Mouse (Mus musculus): ENCODE data around the gene Nup214. TPM values are rescaled to one million over a fixed set of nuclear protein-coding genes. Genes with fewer than 3 reads are reported as not detected.

The Nup214 gene
- total and polyA plus RNA-seq, 3 experiments, result 13.9 to 106 (median 50.9) TPM

- dilution Hi-C loops (cut with MboI; ENCODE audit: extremely low pct_ligation_motif_present, extremely low pct_unique_long_range_greater_than_20kb, low sequenced_read_pairs), result no loop called here
These were observed 11.6 kb upstream of the Nup214 start for GRCm38 (mm10) chr2:31962501-31963224.

GRCm38 (mm10) chr2:31963491-31963890 is 10.7 kb upstream of the Nup214 start:
- Histone ChIP-seq H3K79me2 (replicated peaks; ENCODE audit: control insufficient read depth, extremely low read depth, insufficient read depth, poor library complexity, severe bottlenecking) (no peaks in the 10 kb centered on the region), H3K4me3 (replicated peaks in 1 of 3; ENCODE audit: low read depth in 2 of 3, low read length in 2 of 3, poor library complexity in 1 of 3) (no peak overlapping the region), H3K9ac (ENCODE audit: insufficient read depth, low read depth) (no peak overlapping the region), H3K9me3 (replicated peaks; ENCODE audit: low read length) (no peaks in the 10 kb centered on the region), H3K27me3 (replicated peaks) (peaks cover 87% of the 10 kb centered on the region), H3K27ac (ENCODE audit: insufficient read depth, low read depth) (no peak overlapping the region), H3K4me2 (ENCODE audit: insufficient read depth, low read depth, poor library complexity, severe bottlenecking) (no peak overlapping the region), H3K36me3 (replicated peaks in 1 of 2; ENCODE audit: control insufficient read depth in 1 of 2, insufficient read depth in 1 of 2, low read length in 1 of 2) (no peaks in the 10 kb centered on the region), H3K4me1 (ENCODE audit: control insufficient read depth in 1 of 2, insufficient read depth in 2 of 2) (peaks cover 4 to 6% of the 10 kb centered on the region in 2 experiments; a peak in 1 of 4 replicates)
- DNase-seq (ENCODE audit: extremely low read depth), result no peak
- dilution Hi-C loops (cut with MboI; ENCODE audit: extremely low pct_ligation_motif_present, extremely low pct_unique_long_range_greater_than_20kb, low sequenced_read_pairs) (no loop called here), in situ Hi-C loops (cut with MboI; ENCODE audit: low pct_ligation_motif_present, low pct_unique_long_range_greater_than_20kb, low sequenced_read_pairs) (loop anchor here (10.0 kb wide), 1 partner anchor 171 kb away; no protein-coding TSS in a partner anchor)
- no peak for TF ChIP-seq GABPA (IDR thresholded peaks at IDR 0.05; ENCODE audit: insufficient replicate concordance, low read depth, low read length)
- TF ChIP-seq ZMIZ1 (IDR thresholded peaks at IDR 0.05; ENCODE audit: low read depth, low read length), result no peak
- TF ChIP-seq PAX5 (IDR thresholded peaks at IDR 0.05; ENCODE audit: low read length), result no peak
- TF ChIP-seq MAZ (IDR thresholded peaks at IDR 0.05; ENCODE audit: low read depth, low read length), result no peak

More at GRCm38 (mm10) chr2:31962501-31963224, 11.6 kb upstream of the Nup214 start:
- Histone ChIP-seq H3K27me3 (replicated peaks) (peaks cover 87% of the 10 kb centered on the region), H3K79me2 (replicated peaks; ENCODE audit: control insufficient read depth, extremely low read depth, insufficient read depth, poor library complexity, severe bottlenecking) (no peaks in the 10 kb centered on the region), H3K9me3 (replicated peaks; ENCODE audit: low read length) (no peaks in the 10 kb centered on the region), H3K4me3 (replicated peaks in 1 of 3; ENCODE audit: low read depth in 2 of 3, low read length in 2 of 3, poor library complexity in 1 of 3) (no peak overlapping the region), H3K9ac (ENCODE audit: insufficient read depth, low read depth) (no peak overlapping the region), H3K4me2 (ENCODE audit: insufficient read depth, low read depth, poor library complexity, severe bottlenecking) (no peak overlapping the region), H3K36me3 (replicated peaks in 1 of 2; ENCODE audit: control insufficient read depth in 1 of 2, insufficient read depth in 1 of 2, low read length in 1 of 2) (no peaks in the 10 kb centered on the region), H3K4me1 (ENCODE audit: control insufficient read depth in 1 of 2, insufficient read depth in 2 of 2) (peaks cover 4 to 6% of the 10 kb centered on the region in 2 experiments; a peak in 1 of 4 replicates), H3K27ac (ENCODE audit: insufficient read depth, low read depth) (no peak overlapping the region)
- in situ Hi-C loops (cut with MboI; ENCODE audit: low pct_ligation_motif_present, low pct_unique_long_range_greater_than_20kb, low sequenced_read_pairs), result loop anchor here (10.0 kb wide), 1 partner anchor 172 kb away; no protein-coding TSS in a partner anchor
- no peak for DNase-seq (ENCODE audit: extremely low read depth)
- TF ChIP-seq CTCF (conservative IDR thresholded peaks at IDR 0.05 in 1 of 2, IDR thresholded peaks at IDR 0.05 in 1 of 2; ENCODE audit: low read depth in 2 of 2, low read length in 2 of 2) (0 out of 4 replicates have a peak, but pooled peaks of 1 of the 2 experiments have one; percentile 2), ELF1 (IDR thresholded peaks at IDR 0.05; ENCODE audit: low read depth, low read length) (no peak), MEF2A (IDR thresholded peaks at IDR 0.05; ENCODE audit: borderline replicate concordance, low read depth, low read length) (no peak), PAX5 (IDR thresholded peaks at IDR 0.05; ENCODE audit: low read length) (no peak), ZKSCAN1 (IDR thresholded peaks at IDR 0.05; ENCODE audit: borderline replicate concordance, low read depth, low read length) (no peak)

- peaks cover 87% of the 10 kb centered on the region for H3K27me3 ChIP-seq (replicated peaks)
- in situ Hi-C loops (cut with MboI; ENCODE audit: low pct_ligation_motif_present, low pct_unique_long_range_greater_than_20kb, low sequenced_read_pairs), result loop anchor here (10.0 kb wide), 1 partner anchor 171 kb away; no protein-coding TSS in a partner anchor
- H3K79me2 ChIP-seq (replicated peaks; ENCODE audit: control insufficient read depth, extremely low read depth, insufficient read depth, poor library complexity, severe bottlenecking), result no peaks in the 10 kb centered on the region
- H3K36me3 ChIP-seq (replicated peaks in 1 of 2; ENCODE audit: control insufficient read depth in 1 of 2, insufficient read depth in 1 of 2, low read length in 1 of 2), result no peaks in the 10 kb centered on the region
- no peak overlapping the region for H3K27ac ChIP-seq (ENCODE audit: insufficient read depth, low read depth)
- TF ChIP-seq IRF4 (IDR thresholded peaks at IDR 0.05; ENCODE audit: low read depth, low read length) (no peak), TBP (conservative IDR thresholded peaks at IDR 0.05; ENCODE audit: low read depth, low read length) (no peak), CHD2 (IDR thresholded peaks at IDR 0.05; ENCODE audit: low read length) (no peak), SMC3 (IDR thresholded peaks at IDR 0.05; ENCODE audit: low read depth, low read length) (no peak), POLR2AphosphoS2 (IDR thresholded peaks at IDR 0.05; ENCODE audit: low read depth, low read length) (no peak)
- H3K4me1 ChIP-seq (ENCODE audit: control insufficient read depth in 1 of 2, insufficient read depth in 2 of 2), result peaks cover 4 to 6% of the 10 kb centered on the region in 2 experiments; a peak in 1 of 4 replicates
- no peak overlapping the region for H3K4me3 ChIP-seq (replicated peaks in 1 of 3; ENCODE audit: low read depth in 2 of 3, low read length in 2 of 3, poor library complexity in 1 of 3)
- no peaks in the 10 kb centered on the region for H3K9me3 ChIP-seq (replicated peaks; ENCODE audit: low read length)
- DNase-seq (ENCODE audit: extremely low read depth), result no peak
- dilution Hi-C loops (cut with MboI; ENCODE audit: extremely low pct_ligation_motif_present, extremely low pct_unique_long_range_greater_than_20kb, low sequenced_read_pairs), result no loop called here
- no peak overlapping the region for H3K4me2 ChIP-seq (ENCODE audit: insufficient read depth, low read depth, poor library complexity, severe bottlenecking)
- H3K9ac ChIP-seq (ENCODE audit: insufficient read depth, low read depth), result no peak overlapping the region
These were observed 10.0 kb upstream of the Nup214 start for GRCm38 (mm10) chr2:31964191-31964590.

Measured in CH12.LX (cell line).